Mouse (Mus musculus) erythroblast, embryonic 14.5 days (primary cell): ENCODE data around the gene Gm9936.

ENCODE experiments used
- GATA1 ChIP-seq: IDR thresholded peaks from 2 replicates; pipeline ENCODE4 v1.6.1; 2012; ENCODE audit warnings: low read length, inconsistent platforms, mixed read lengths
- TAL1 ChIP-seq: IDR thresholded peaks from 3 replicates; pipeline ENCODE4 v1.6.1; 2012; ENCODE audit warnings: low read length, inconsistent platforms, mixed read lengths

DNA sequence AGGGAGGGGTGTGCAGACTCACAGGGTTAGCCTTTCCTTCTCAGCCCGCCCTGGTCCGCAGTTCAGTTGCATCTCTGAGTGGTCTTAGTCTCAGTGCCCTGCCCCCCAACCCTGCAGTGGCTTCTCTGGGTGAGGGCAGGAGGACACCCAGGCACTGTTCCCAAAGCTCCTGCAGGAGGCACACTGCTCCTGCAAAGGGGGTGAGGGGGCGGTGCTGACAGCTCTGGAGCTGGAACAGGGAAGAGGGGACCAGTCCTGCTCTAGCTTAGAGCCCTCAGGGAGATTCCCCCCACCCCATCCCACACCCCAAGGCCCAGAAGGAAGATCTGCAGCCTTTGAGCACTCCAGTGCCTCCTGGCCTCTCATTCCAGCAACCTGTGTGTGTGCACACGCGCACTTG, 15.8 kb downstream of the Gm9936 start:
- TF ChIP-seq GATA1 = no peak
- TF ChIP-seq TAL1 = no peak
